Mouse (Mus musculus): Measurements from ENCODE around the gene Bbc3.
"Not testable (repeated sequence)": the region's sequence is repeated elsewhere in the genome, so short reads cannot be mapped to it uniquely, and the experiment has no call there.

Bbc3 gene

GRCm38 (mm10) chr7:16294837-16295236 lies 13.4 kb upstream of the Bbc3 start:
- peak; percentile 92 for DNase-seq (ENCODE audit: low spot score)

GRCm38 (mm10) chr7:16295321-16295900 lies 12.8 kb upstream of the Bbc3 start:
- peak; percentile 64 for DNase-seq (ENCODE audit: low spot score)

- no peak for DNase-seq (ENCODE audit: low spot score)
Measured at GRCm38 (mm10) chr7:16296146-16296545, 12.0 kb upstream of the Bbc3 start.

- DNase-seq (ENCODE audit: low spot score): peak; percentile 89
Measured at GRCm38 (mm10) chr7:16296766-16297390, 11.3 kb upstream of the Bbc3 start.

GRCm38 (mm10) chr7:16297616-16298015 lies 10.6 kb upstream of the Bbc3 start:
- DNase-seq (ENCODE audit: low spot score): no peak

GRCm38 (mm10) chr7:16298927-16299326 lies 9.3 kb upstream of the Bbc3 start:
- no peak for DNase-seq (ENCODE audit: low spot score)

GRCm38 (mm10) chr7:16299419-16300035 lies 8.7 kb upstream of the Bbc3 start:
- peak; percentile 78 for DNase-seq (ENCODE audit: low spot score)

GRCm38 (mm10) chr7:16307141-16307540 lies 1.1 kb upstream of the Bbc3 start:
- not testable (repeated sequence) for DNase-seq (ENCODE audit: low spot score)

- no peak for DNase-seq (ENCODE audit: low spot score)
Measured at GRCm38 (mm10) chr7:16308555-16309317, 543 bp downstream of the Bbc3 start.

- peak; percentile 89 for DNase-seq (ENCODE audit: low spot score)
Measured at GRCm38 (mm10) chr7:16309318-16310019, 1.3 kb downstream of the Bbc3 start.

GRCm38 (mm10) chr7:16310020-16310520 lies 1.9 kb downstream of the Bbc3 start:
- DNase-seq (ENCODE audit: low spot score): peak; percentile 82

- DNase-seq (ENCODE audit: low spot score): peak; percentile 26
Measured at GRCm38 (mm10) chr7:16310521-16311452, 2.6 kb downstream of the Bbc3 start.

- peak; percentile 29 for DNase-seq (ENCODE audit: low spot score)
Measured at GRCm38 (mm10) chr7:16311453-16312004, 3.3 kb downstream of the Bbc3 start.

GRCm38 (mm10) chr7:16312011-16312671 lies 3.9 kb downstream of the Bbc3 start:
- peak; percentile 42 for DNase-seq (ENCODE audit: low spot score)

GRCm38 (mm10) chr7:16312672-16313311 lies 4.6 kb downstream of the Bbc3 start:
- DNase-seq (ENCODE audit: low spot score): peak; percentile 68

- peak; percentile 82 for DNase-seq (ENCODE audit: low spot score)
Measured at GRCm38 (mm10) chr7:16313481-16314220, 5.5 kb downstream of the Bbc3 start.

GRCm38 (mm10) chr7:16314221-16314775 lies 6.1 kb downstream of the Bbc3 start:
- DNase-seq (ENCODE audit: low spot score): no peak

- DNase-seq (ENCODE audit: low spot score): no peak
Measured at GRCm38 (mm10) chr7:16315222-16315759, 7.1 kb downstream of the Bbc3 start.

Measured in urinary bladder, postnatal 25 days (tissue).